Mouse (Mus musculus): Measurements from ENCODE around the gene Bola1. TPM values are rescaled to one million over a fixed set of nuclear protein-coding genes. Genes with fewer than 3 reads are reported as not detected.

Gene Bola1
- polyA plus RNA-seq, 1 experiment from 2014 or later: 43.5 TPM

- H3K27ac ChIP-seq (ENCODE audit: low read length): no peak overlapping the region
- H3K27me3 ChIP-seq (ENCODE audit: control insufficient read depth, insufficient read depth, low read length): no peaks in the 10 kb centered on the region
- no peak for ATAC-seq (replicated peaks; ENCODE audit: extremely low read depth, insufficient read depth, low FRiP score)
- no peaks in the 10 kb centered on the region for H3K9me3 ChIP-seq (replicated peaks; ENCODE audit: control insufficient read depth, low read length)
- no peak overlapping the region for H3K9ac ChIP-seq (ENCODE audit: low read length)
- no peak overlapping the region for H3K4me3 ChIP-seq (ENCODE audit: low read length)
- H3K4me2 ChIP-seq (ENCODE audit: low read depth, low read length): no peak overlapping the region
- peaks cover 50% of the 10 kb centered on the region for H3K36me3 ChIP-seq (ENCODE audit: control insufficient read depth, insufficient read depth)
- 0 out of 2 replicates have a peak, but pooled peaks cover 2% of the 10 kb centered on the region for H3K4me1 ChIP-seq (ENCODE audit: control insufficient read depth, insufficient read depth, low read length)
- WGBS: 78% methylated on average over 7 of the region's 7 CpGs
Measured at GRCm38 (mm10) chr3:96151836-96152235, 67.7 kb downstream of the Bola1 start.

GRCm38 (mm10) chr3:96147950-96148349, 71.6 kb downstream of the Bola1 start:
- 4% methylated on average over 5 of the region's 5 CpGs for WGBS
- H3K36me3 ChIP-seq (ENCODE audit: control insufficient read depth, insufficient read depth): peaks cover 40% of the 10 kb centered on the region
- H3K4me1 ChIP-seq (ENCODE audit: control insufficient read depth, insufficient read depth, low read length): 0 out of 2 replicates have a peak, but pooled peaks cover 2% of the 10 kb centered on the region
- no peaks in the 10 kb centered on the region for H3K9me3 ChIP-seq (replicated peaks; ENCODE audit: control insufficient read depth, low read length)
- H3K27me3 ChIP-seq (ENCODE audit: control insufficient read depth, insufficient read depth, low read length): no peaks in the 10 kb centered on the region
- H3K27ac ChIP-seq (ENCODE audit: low read length): no peak overlapping the region
- no peak overlapping the region for H3K4me2 ChIP-seq (ENCODE audit: low read depth, low read length)
- ATAC-seq (replicated peaks; ENCODE audit: extremely low read depth, insufficient read depth, low FRiP score): no peak
- no peak overlapping the region for H3K9ac ChIP-seq (ENCODE audit: low read length)
- H3K4me3 ChIP-seq (ENCODE audit: low read length): no peak overlapping the region

Small RNA genes within 50 kb of the gene (microRNA-seq; reads per million reads assigned to microRNA genes)
- gene Gm44492 (not detected), gene Gm47311 (not detected), gene Gm47313 (not detected)

Other genes with a start within 250 kb of the Bola1 start
- 63.3 and 67.1 TPM in 2 replicates for gene Plekho1, start 223.7 kb downstream of the Bola1 start, polyA plus RNA-seq (2015; fragmentation: Nextera tagmentation; extraction: Ambion mirVana)
- gene Vps45, start 161.2 kb downstream of the Bola1 start, polyA plus RNA-seq (2015; fragmentation: Nextera tagmentation; extraction: Ambion mirVana): 34.6 and 39.4 TPM in 2 replicates
- 18.6 and 21.4 TPM in 2 replicates for gene Otud7b, start 115.2 kb downstream of the Bola1 start, polyA plus RNA-seq (2015; fragmentation: Nextera tagmentation; extraction: Ambion mirVana)
- 8.7 and 9.4 TPM in 2 replicates for gene Mtmr11, start 57.7 kb downstream of the Bola1 start, polyA plus RNA-seq (2015; fragmentation: Nextera tagmentation; extraction: Ambion mirVana)
- gene Sf3b4, start 47.4 kb downstream of the Bola1 start, polyA plus RNA-seq (2015; fragmentation: Nextera tagmentation; extraction: Ambion mirVana): 91.8 and 92.8 TPM in 2 replicates
- 11.6 and 13.9 TPM in 2 replicates for gene Sv2a, start 38.6 kb downstream of the Bola1 start, polyA plus RNA-seq (2015; fragmentation: Nextera tagmentation; extraction: Ambion mirVana)
- gene Hist2h2ab, start 156 bp upstream of the Bola1 start, polyA plus RNA-seq (2015; fragmentation: Nextera tagmentation; extraction: Ambion mirVana): not detected in 2 replicates
- gene Hist2h2ac, start 1.2 kb upstream of the Bola1 start, polyA plus RNA-seq (2015; fragmentation: Nextera tagmentation; extraction: Ambion mirVana): 5.0 and 6.4 TPM in 2 replicates
- 7.8 and 9.4 TPM in 2 replicates for gene Hist2h2be, start 1.4 kb upstream of the Bola1 start, polyA plus RNA-seq (2015; fragmentation: Nextera tagmentation; extraction: Ambion mirVana)
- 2.7 and 3.8 TPM in 2 replicates for gene Hist2h3c2, start 19.4 kb upstream of the Bola1 start, polyA plus RNA-seq (2015; fragmentation: Nextera tagmentation; extraction: Ambion mirVana)
- 37.9 and 41.1 TPM in 2 replicates for gene Hist2h2aa2, start 20.6 kb upstream of the Bola1 start, polyA plus RNA-seq (2015; fragmentation: Nextera tagmentation; extraction: Ambion mirVana)
- 11.8 and 12.6 TPM in 2 replicates for gene Hist2h2aa1, start 25.8 kb upstream of the Bola1 start, polyA plus RNA-seq (2015; fragmentation: Nextera tagmentation; extraction: Ambion mirVana)
- 0.76 and 1.2 TPM in 2 replicates for gene Hist2h3c1, start 27.0 kb upstream of the Bola1 start, polyA plus RNA-seq (2015; fragmentation: Nextera tagmentation; extraction: Ambion mirVana)
- 2.4 and 5.8 TPM in 2 replicates for gene Hist2h4, start 43.6 kb upstream of the Bola1 start, polyA plus RNA-seq (2015; fragmentation: Nextera tagmentation; extraction: Ambion mirVana)
- gene Hist2h3b, start 48.9 kb upstream of the Bola1 start, polyA plus RNA-seq (2015; fragmentation: Nextera tagmentation; extraction: Ambion mirVana): 17.2 and 25.2 TPM in 2 replicates
- 3.7 and 4.1 TPM in 2 replicates for gene Hist2h2bb, start 50.0 kb upstream of the Bola1 start, polyA plus RNA-seq (2015; fragmentation: Nextera tagmentation; extraction: Ambion mirVana)
- 1.6 and 2.5 TPM in 2 replicates for gene Fcgr1, start 74.3 kb upstream of the Bola1 start, polyA plus RNA-seq (2015; fragmentation: Nextera tagmentation; extraction: Ambion mirVana)
- 1.3 and 1.5 TPM in 2 replicates for gene BC107364, start 232.6 kb upstream of the Bola1 start, polyA plus RNA-seq (2015; fragmentation: Nextera tagmentation; extraction: Ambion mirVana)